ENCODE assay signal across 8 mouse cellular contexts in the genomic region with DNA sequence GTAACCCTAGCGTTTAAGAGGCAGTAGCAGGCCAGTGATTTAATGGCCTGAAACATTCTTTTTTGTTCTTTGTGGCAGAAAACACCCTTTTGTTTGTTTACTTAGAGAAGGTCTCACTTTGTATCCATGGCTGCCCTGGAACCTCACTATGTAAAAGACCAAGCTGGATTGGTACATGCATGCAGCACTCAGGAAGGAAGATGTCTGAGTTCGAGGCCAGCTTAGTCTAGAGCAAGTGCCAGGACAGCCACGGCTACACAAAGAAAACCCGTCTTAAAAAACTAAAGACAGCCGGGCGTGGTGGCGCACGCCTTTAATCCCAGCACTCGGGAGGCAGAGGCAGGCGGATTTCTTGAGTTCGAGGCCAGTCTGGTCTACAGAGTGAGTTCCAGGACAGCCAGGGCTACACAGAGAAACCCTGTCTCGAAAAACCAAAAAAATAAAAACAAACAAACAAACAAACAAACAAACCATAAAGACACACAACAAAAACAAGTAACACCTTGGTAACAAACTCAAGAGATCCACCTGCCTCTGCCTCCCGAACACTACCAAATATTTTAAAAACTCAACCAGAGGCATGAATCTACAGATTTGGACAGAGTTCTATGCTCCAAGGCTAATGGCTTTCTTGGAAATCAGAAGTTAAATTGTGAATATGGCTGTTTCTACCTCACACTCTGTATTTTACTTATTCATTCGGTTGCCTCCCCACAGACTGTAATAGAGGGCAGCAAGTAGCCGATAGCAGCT. TPM values are rescaled to one million over a fixed set of nuclear protein-coding genes. Genes with fewer than 3 reads are reported as not detected.
A peak's percentile ranks its signal among the peaks of the same experiment; 100 is the strongest.
DNase-seq lines count a peak whose midpoint lies in the region; ATAC-seq lines count a peak whose summit lies in the region.

No protein-coding gene starts in this region.

- peak overlapping the region; percentile 98 for H3K27ac ChIP-seq in kidney, embryonic 14.5 days (ENCODE audit: low read depth, low read length)
- peak overlapping the region; percentile 95 for H3K27ac ChIP-seq in hindbrain, embryonic 12.5 days
- peak overlapping the region; percentile 98 for H3K27ac ChIP-seq in midbrain, embryonic 13.5 days

- peak overlapping the region; percentile 77 for H3K9ac ChIP-seq in kidney, embryonic 14.5 days (ENCODE audit: low read depth, low read length)
- H3K9ac ChIP-seq in hindbrain, embryonic 12.5 days, result peak overlapping the region; percentile 70
- H3K9ac ChIP-seq in midbrain, embryonic 13.5 days (replicated peaks), result peak overlapping the region; percentile 78

- H3K4me2 ChIP-seq in kidney, embryonic 14.5 days (replicated peaks; ENCODE audit: low read depth, low read length), result peak overlapping the region; percentile 62
- H3K4me2 ChIP-seq in hindbrain, embryonic 12.5 days (replicated peaks), result peak overlapping the region; percentile 70
- H3K4me2 ChIP-seq in midbrain, embryonic 13.5 days (replicated peaks), result peak overlapping the region; percentile 58

- 74% methylated on average over 15 of the region's 15 CpGs for WGBS in kidney, embryonic 14.5 days
- WGBS in hindbrain, embryonic 12.5 days, result 81% methylated on average over 15 of the region's 15 CpGs
- 78% methylated on average over 15 of the region's 15 CpGs for WGBS in midbrain, embryonic 13.5 days

- peaks cover 3% of the 10 kb centered on the region; the same call in 1 of the 2 replicates for H3K36me3 ChIP-seq in kidney, embryonic 14.5 days (ENCODE audit: control insufficient read depth, insufficient read depth, low read length)
- H3K36me3 ChIP-seq in hindbrain, embryonic 12.5 days, result peaks cover 3% of the 10 kb centered on the region; the same call in 1 of the 2 replicates
- H3K36me3 ChIP-seq in midbrain, embryonic 13.5 days, result no peaks in the 10 kb centered on the region

- H3K4me1 ChIP-seq in kidney, embryonic 14.5 days (ENCODE audit: control insufficient read depth, insufficient read depth, low read length), result peaks cover 9% of the 10 kb centered on the region; the same call in 1 of the 2 replicates
- H3K4me1 ChIP-seq in hindbrain, embryonic 12.5 days, result peaks cover 25% of the 10 kb centered on the region
- peaks cover 28% of the 10 kb centered on the region for H3K4me1 ChIP-seq in midbrain, embryonic 13.5 days (replicated peaks)

- no peak for ATAC-seq in kidney, embryonic 14.5 days (ENCODE audit: low FRiP score, low TSS enrichment)
- ATAC-seq in hindbrain, embryonic 12.5 days (ENCODE audit: low FRiP score), result no peak
- ATAC-seq in midbrain, embryonic 13.5 days, result no peak

- DNase-seq in kidney, postnatal 10 days, result no peak
- DNase-seq in R1 (ENCODE audit: low read depth, low spot score), result peak; percentile 53
- no peak for DNase-seq in adrenal gland, postnatal 25 days
- DNase-seq in layer of hippocampus, postnatal 25 days (ENCODE audit: extremely low spot score in 1 of 2, low spot score in 1 of 2), result no peak
- DNase-seq in adrenal gland, adult 8-10 months, result no peak

- no peaks in the 10 kb centered on the region for H3K27me3 ChIP-seq in kidney, embryonic 14.5 days (ENCODE audit: control insufficient read depth, insufficient read depth, low read length)
- H3K27me3 ChIP-seq in hindbrain, embryonic 12.5 days, result no peaks in the 10 kb centered on the region
- no peaks in the 10 kb centered on the region for H3K27me3 ChIP-seq in midbrain, embryonic 13.5 days

- peak overlapping the region; percentile 83 for H3K4me3 ChIP-seq in kidney, embryonic 14.5 days (ENCODE audit: low read length)
- peak overlapping the region; percentile 63 for H3K4me3 ChIP-seq in hindbrain, embryonic 12.5 days
- H3K4me3 ChIP-seq in midbrain, embryonic 13.5 days (replicated peaks), result peak overlapping the region; percentile 71

- no peaks in the 10 kb centered on the region for H3K9me3 ChIP-seq in kidney, embryonic 14.5 days (ENCODE audit: control insufficient read depth, low read length)
- no peaks in the 10 kb centered on the region for H3K9me3 ChIP-seq in hindbrain, embryonic 12.5 days (replicated peaks)
- no peaks in the 10 kb centered on the region for H3K9me3 ChIP-seq in midbrain, embryonic 13.5 days

RNA-seq across cellular contexts. Expression of a gene that starts 0.9 kb away (rescaled TPM):
- 105 and 125 TPM in 2 replicates for polyA plus RNA-seq in kidney, embryonic 14.5 days (2014; fragmentation: Nextera tagmentation; extraction: Ambion mirVana)
- 173 and 181 TPM in 2 replicates for polyA plus RNA-seq in hindbrain, embryonic 12.5 days (2016; fragmentation: Nextera tagmentation; extraction: Ambion mirVana)
- 172 and 183 TPM in 2 replicates for polyA plus RNA-seq in midbrain, embryonic 13.5 days (2015; fragmentation: Nextera tagmentation; extraction: Ambion mirVana)
- 87.3 and 87.4 TPM in 2 replicates for total RNA-seq in adrenal gland, postnatal 25 days (2021)
- total RNA-seq in layer of hippocampus, postnatal 25 days (2021), result 100 to 1,000 TPM; 115 to 122 TPM
- 10 to 100 TPM; 78.6 to 92.0 (median 80.9) TPM for total RNA-seq in adrenal gland, adult 8-10 months (2022)

RNA-seq across cellular contexts. Expression of a gene that starts 22.4 kb away (rescaled TPM):
- 23.4 and 24.0 TPM in 2 replicates for polyA plus RNA-seq in kidney, embryonic 14.5 days (2014; fragmentation: Nextera tagmentation; extraction: Ambion mirVana)
- 19.4 and 21.5 TPM in 2 replicates for polyA plus RNA-seq in hindbrain, embryonic 12.5 days (2016; fragmentation: Nextera tagmentation; extraction: Ambion mirVana)
- polyA plus RNA-seq in midbrain, embryonic 13.5 days (2015; fragmentation: Nextera tagmentation; extraction: Ambion mirVana), result 28.7 and 28.8 TPM in 2 replicates
- total RNA-seq in adrenal gland, postnatal 25 days (2021), result 27.5 and 40.2 TPM in 2 replicates
- total RNA-seq in layer of hippocampus, postnatal 25 days (2021), result 10 to 100 TPM; 17.5 to 18.3 TPM
- total RNA-seq in adrenal gland, adult 8-10 months (2022), result 10 to 100 TPM; 33.2 to 52.0 (median 44.1) TPM

RNA-seq across cellular contexts. Expression of a gene that starts 22.5 kb away (rescaled TPM):
- 27.0 and 41.3 TPM in 2 replicates for polyA plus RNA-seq in kidney, embryonic 14.5 days (2014; fragmentation: Nextera tagmentation; extraction: Ambion mirVana)
- 56.5 and 61.0 TPM in 2 replicates for polyA plus RNA-seq in hindbrain, embryonic 12.5 days (2016; fragmentation: Nextera tagmentation; extraction: Ambion mirVana)
- 52.8 and 58.6 TPM in 2 replicates for polyA plus RNA-seq in midbrain, embryonic 13.5 days (2015; fragmentation: Nextera tagmentation; extraction: Ambion mirVana)
- total RNA-seq in adrenal gland, postnatal 25 days (2021), result 58.2 and 62.6 TPM in 2 replicates
- 10 to 100 TPM; 50.3 to 57.5 TPM for total RNA-seq in layer of hippocampus, postnatal 25 days (2021)
- total RNA-seq in adrenal gland, adult 8-10 months (2022), result 10 to 100 TPM; 61.4 to 80.6 (median 69.3) TPM
